Mouse (Mus musculus) small intestine, adult 2 months (tissue): ENCODE measurements around the gene Ccdc124.

ENCODE experiments used
- CTCF ChIP-seq: fragments of 200-500 bp; IDR thresholded peaks from 2 replicates; pipeline ENCODE4 v1.5.1; 2012; ENCODE audit warnings: low read depth, mild to moderate bottlenecking, control low read depth, inconsistent platforms, low read length, moderate library complexity, mixed read lengths; ENCODE audit not compliant: insufficient replicate concordance, insufficient read length; ENCODE audit errors: extremely low read depth
- POLR2A ChIP-seq: fragments of 200-500 bp; IDR thresholded peaks from 2 replicates; pipeline ENCODE4 v1.6.1; 2012; ENCODE audit warnings: low read depth, mild to moderate bottlenecking, control low read depth, inconsistent platforms, low read length, moderate library complexity

- no peak for TF ChIP-seq POLR2A
- TF ChIP-seq CTCF = no peak
Observed at GRCm38 (mm10) chr8:70838654-70839407, 34.9 kb downstream of the Ccdc124 start.
